In genomic region chr6:145125591-145126113, GRCm38 (mm10) we compare ENCODE assay signal across 10 mouse cellular contexts. TPM values are rescaled to one million over a fixed set of nuclear protein-coding genes. Genes with fewer than 3 reads are reported as not detected.
DNase-seq lines count a peak whose midpoint lies in the region; ATAC-seq and TF ChIP-seq lines count a peak whose summit lies in the region.
"Had no signal": no experiment of that assay in that cellular context is flagged by ENCODE, and none has a peak within 500 bp of the region (broad histone marks: within the 10 kb centered on the region; RNA-seq: fewer than 3 reads in every experiment).

No protein-coding gene starts in this region.

- WGBS in kidney, adult 2 months, result 17% methylated on average over 7 of the region's 7 CpGs
- 49% methylated on average over 7 of the region's 7 CpGs for WGBS in intestine, postnatal 0 days
- WGBS in hindbrain, embryonic 11.5 days, result 70% methylated on average over 7 of the region's 7 CpGs

- H3K4me2 ChIP-seq in intestine, postnatal 0 days (replicated peaks; ENCODE audit: low read depth), result no peak overlapping the region
- no peak overlapping the region for H3K4me2 ChIP-seq in hindbrain, embryonic 11.5 days (replicated peaks; ENCODE audit: low read depth, low read length)

- no peak overlapping the region for H3K9ac ChIP-seq in intestine, postnatal 0 days (ENCODE audit: low read depth, low read length)
- no peak overlapping the region for H3K9ac ChIP-seq in hindbrain, embryonic 11.5 days (ENCODE audit: low read depth, low read length)

- intact Hi-C loops in heart, postnatal 25 days (cut with DNase I), result loop anchor here (5.0 kb wide), 1 partner anchor 47 kb away; no protein-coding TSS in a partner anchor
- intact Hi-C loops in gastrocnemius, postnatal 14 days (cut with DNase I; ENCODE audit: low total_unique reads), result no loop called here

- ATAC-seq in intestine, postnatal 0 days, result no peak
- ATAC-seq in hindbrain, embryonic 11.5 days (ENCODE audit: low FRiP score), result no peak

- peak; percentile 96 for DNase-seq in heart, adult 11 months
- no peak for DNase-seq in heart, postnatal 25 days (ENCODE audit: low spot score)
- peak; percentile 49 for DNase-seq in ZHBTc4 (ENCODE audit: low read depth, low spot score)
- DNase-seq in gastrocnemius, postnatal 14 days, result peak; percentile 24
- DNase-seq in kidney, adult 2 months, result peak; percentile 84
- no peak for DNase-seq in lung, postnatal 10 days
- DNase-seq in hindbrain, embryonic 11.5 days (ENCODE audit: low spot score), result no peak
- DNase-seq: cerebellum, adult 9-10 months had no signal

- no peaks in the 10 kb centered on the region for H3K27me3 ChIP-seq in kidney, adult 2 months (replicated peaks; ENCODE audit: control insufficient read depth, insufficient read depth, low read length)
- H3K27me3 ChIP-seq in intestine, postnatal 0 days (replicated peaks; ENCODE audit: control insufficient read depth, insufficient read depth, low read length), result no peaks in the 10 kb centered on the region
- no peaks in the 10 kb centered on the region for H3K27me3 ChIP-seq in hindbrain, embryonic 11.5 days (ENCODE audit: control insufficient read depth, insufficient read depth, low read length)

- no peak overlapping the region for H3K4me3 ChIP-seq in kidney, adult 2 months (ENCODE audit: insufficient read depth, low read depth, low read length)
- H3K4me3 ChIP-seq in intestine, postnatal 0 days (ENCODE audit: low read depth, low read length), result no peak overlapping the region
- no peak overlapping the region for H3K4me3 ChIP-seq in hindbrain, embryonic 11.5 days (ENCODE audit: low read depth, low read length)
- H3K4me3 ChIP-seq: myocyte had no signal

- TF ChIP-seq POLR2A in kidney, adult 2 months (IDR thresholded peaks at IDR 0.05; ENCODE audit: low read depth, low read length), result no peak

- no peaks in the 10 kb centered on the region for H3K9me3 ChIP-seq in intestine, postnatal 0 days (ENCODE audit: control insufficient read depth)
- H3K9me3 ChIP-seq in hindbrain, embryonic 11.5 days (ENCODE audit: control insufficient read depth, low read length), result no peaks in the 10 kb centered on the region

- no peaks in the 10 kb centered on the region; the same call in 1 of the 2 replicates for H3K4me1 ChIP-seq in kidney, adult 2 months (ENCODE audit: control insufficient read depth, insufficient read depth, low read length)
- no peaks in the 10 kb centered on the region for H3K4me1 ChIP-seq in intestine, postnatal 0 days (replicated peaks; ENCODE audit: control insufficient read depth, insufficient read depth, low read length)
- no peaks in the 10 kb centered on the region; the same call in 1 of the 2 replicates for H3K4me1 ChIP-seq in hindbrain, embryonic 11.5 days (replicated peaks; ENCODE audit: control insufficient read depth, insufficient read depth, low read length)

- no peak overlapping the region for H3K27ac ChIP-seq in kidney, adult 2 months (ENCODE audit: insufficient read depth, low read depth, low read length)
- no peak overlapping the region for H3K27ac ChIP-seq in intestine, postnatal 0 days (ENCODE audit: low read depth, low read length)
- no peak overlapping the region for H3K27ac ChIP-seq in hindbrain, embryonic 11.5 days (ENCODE audit: low read depth, low read length)

- TF ChIP-seq CTCF in kidney, adult 2 months (conservative IDR thresholded peaks at IDR 0.05; ENCODE audit: insufficient read depth, insufficient read length, low read depth, low read length), result no peak
- TF ChIP-seq CTCF in intestine, postnatal 0 days (IDR thresholded peaks at IDR 0.05; ENCODE audit: low read depth), result no peak

- no peaks in the 10 kb centered on the region for H3K36me3 ChIP-seq in kidney, adult 2 months (ENCODE audit: control insufficient read depth, insufficient read depth, low read length)
- no peaks in the 10 kb centered on the region for H3K36me3 ChIP-seq in intestine, postnatal 0 days (ENCODE audit: control insufficient read depth, insufficient read depth)
- H3K36me3 ChIP-seq in hindbrain, embryonic 11.5 days (ENCODE audit: control insufficient read depth, insufficient read depth, low read length), result no peaks in the 10 kb centered on the region

RNA-seq across cellular contexts. Expression of gene Lrmp, which starts 10.2 kb away (rescaled TPM):
- total RNA-seq in heart, postnatal 25 days (2021), result 1 to 10 TPM; 2.0 to 2.7 TPM
- 1 to 10 TPM; 1.0 to 1.1 TPM for total RNA-seq in gastrocnemius, postnatal 14 days (2021)
- polyA plus RNA-seq in kidney, adult 2 months (2012; rRNA removed), result 2.8 and 6.4 TPM in 2 replicates
- polyA plus RNA-seq in intestine, postnatal 0 days (2015; fragmentation: Nextera tagmentation; extraction: Ambion mirVana), result 1.1 and 1.4 TPM in 2 replicates
- 1.5 and 2.6 TPM in 2 replicates for polyA plus RNA-seq in hindbrain, embryonic 11.5 days (2014; fragmentation: Nextera tagmentation; extraction: Ambion mirVana)

RNA-seq across cellular contexts. Expression of gene Bcat1, which starts 49.7 kb away (rescaled TPM):
- 1 to 10 TPM; 1.5 to 1.6 TPM for total RNA-seq in heart, postnatal 25 days (2021)
- total RNA-seq in gastrocnemius, postnatal 14 days (2021), result 1 to 10 TPM; 6.8 to 8.8 TPM
- 10.0 and 10.2 TPM in 2 replicates for polyA plus RNA-seq in kidney, adult 2 months (2012; rRNA removed)
- polyA plus RNA-seq in intestine, postnatal 0 days (2015; fragmentation: Nextera tagmentation; extraction: Ambion mirVana), result 0.71 and 1.0 TPM in 2 replicates
- 116 and 135 TPM in 2 replicates for polyA plus RNA-seq in hindbrain, embryonic 11.5 days (2014; fragmentation: Nextera tagmentation; extraction: Ambion mirVana)

Comparison
In these comparisons a context has a peak if more than half of its experiments do, and no peak if none do; other contexts are left out.
1. DNase-seq: peak in heart, adult 11 months (single experiment), ZHBTc4 (single experiment), gastrocnemius, postnatal 14 days (single experiment) and kidney, adult 2 months (single experiment); none in heart, postnatal 25 days (single experiment), lung, postnatal 10 days (single experiment) and hindbrain, embryonic 11.5 days (single experiment).
2. RNA of gene Bcat1, which starts 49.7 kb away (polyA plus RNA-seq): 116 to 135 TPM in hindbrain, embryonic 11.5 days; 10.0 to 10.2 TPM in kidney, adult 2 months and 0.71 to 1.0 TPM in intestine, postnatal 0 days; every median in the first group is over 10 times any median in the second.